Mouse (Mus musculus): Measurements from ENCODE around the gene Pex26.

Gene Pex26

GRCm38 (mm10) chr6:121183414-121184173 lies at the start of gene Pex26:
Gene Pex26 (plus strand): TSS chr6:121183667.
- peak; percentile 96 for DNase-seq (ENCODE audit: low read depth)

- no peak for DNase-seq (ENCODE audit: low read depth)
These were observed 49.2 kb upstream of the Pex26 start for GRCm38 (mm10) chr6:121134249-121134648.

GRCm38 (mm10) chr6:121134884-121135283 lies 48.6 kb upstream of the Pex26 start:
- no peak for DNase-seq (ENCODE audit: low read depth)

- DNase-seq (ENCODE audit: low read depth) = no peak
These were observed 46.2 kb upstream of the Pex26 start for GRCm38 (mm10) chr6:121137222-121137621.

- DNase-seq (ENCODE audit: low read depth) = no peak
These were observed 45.0 kb upstream of the Pex26 start for GRCm38 (mm10) chr6:121138338-121139040.

- DNase-seq (ENCODE audit: low read depth) = no peak
These were observed 44.2 kb upstream of the Pex26 start for GRCm38 (mm10) chr6:121139271-121139670.

- no peak for DNase-seq (ENCODE audit: low read depth)
These were observed 41.2 kb upstream of the Pex26 start for GRCm38 (mm10) chr6:121142298-121142697.

GRCm38 (mm10) chr6:121143439-121143838 lies 40.0 kb upstream of the Pex26 start:
- no peak for DNase-seq (ENCODE audit: low read depth)

GRCm38 (mm10) chr6:121144066-121144465 lies 39.4 kb upstream of the Pex26 start:
- DNase-seq (ENCODE audit: low read depth) = no peak

- DNase-seq (ENCODE audit: low read depth) = no peak
These were observed 38.4 kb upstream of the Pex26 start for GRCm38 (mm10) chr6:121145010-121145604.

- no peak for DNase-seq (ENCODE audit: low read depth)
These were observed 37.6 kb upstream of the Pex26 start for GRCm38 (mm10) chr6:121145906-121146305.

- no peak for DNase-seq (ENCODE audit: low read depth)
These were observed 36.7 kb upstream of the Pex26 start for GRCm38 (mm10) chr6:121146798-121147197.

GRCm38 (mm10) chr6:121148360-121148759 lies 35.1 kb upstream of the Pex26 start:
- DNase-seq (ENCODE audit: low read depth) = no peak

GRCm38 (mm10) chr6:121149420-121149819 lies 34.0 kb upstream of the Pex26 start:
- no peak for DNase-seq (ENCODE audit: low read depth)

GRCm38 (mm10) chr6:121150126-121150525 lies 33.3 kb upstream of the Pex26 start:
- DNase-seq (ENCODE audit: low read depth) = no peak

- no peak for DNase-seq (ENCODE audit: low read depth)
These were observed 31.7 kb upstream of the Pex26 start for GRCm38 (mm10) chr6:121151732-121152131.

- no peak for DNase-seq (ENCODE audit: low read depth)
These were observed 30.3 kb upstream of the Pex26 start for GRCm38 (mm10) chr6:121153177-121153576.

- DNase-seq (ENCODE audit: low read depth) = no peak
These were observed 28.8 kb upstream of the Pex26 start for GRCm38 (mm10) chr6:121154451-121155300.

GRCm38 (mm10) chr6:121156030-121156429 lies 27.4 kb upstream of the Pex26 start:
- no peak for DNase-seq (ENCODE audit: low read depth)

GRCm38 (mm10) chr6:121159616-121160015 lies 23.9 kb upstream of the Pex26 start:
- DNase-seq (ENCODE audit: low read depth) = no peak

- DNase-seq (ENCODE audit: low read depth) = no peak
These were observed 23.3 kb upstream of the Pex26 start for GRCm38 (mm10) chr6:121160126-121160525.

- DNase-seq (ENCODE audit: low read depth) = no peak
These were observed 20.9 kb upstream of the Pex26 start for GRCm38 (mm10) chr6:121162616-121163015.
